In the genomic region with DNA sequence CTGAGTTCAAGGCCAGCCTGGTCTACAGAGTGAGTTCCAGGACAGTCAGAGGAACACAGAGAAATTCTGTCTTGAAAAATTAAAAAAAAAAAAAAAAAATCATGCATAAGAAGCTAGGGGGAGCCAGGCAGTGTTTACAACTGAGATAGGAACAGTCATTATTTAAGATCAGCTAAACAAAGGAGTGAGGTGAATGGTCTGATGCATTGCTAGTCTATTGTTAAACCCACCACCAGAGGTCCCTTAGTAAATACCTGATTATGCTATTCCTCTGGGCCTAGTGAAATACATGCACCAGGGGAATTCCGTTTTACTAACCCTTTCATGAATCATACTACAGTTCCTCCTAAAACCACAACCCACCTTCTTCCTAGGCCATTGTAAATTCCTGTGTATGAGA, we compare ENCODE assay signal across 2 mouse cellular contexts.
TF ChIP-seq lines count a peak whose summit lies in the region.

No protein-coding gene starts in this region.

TF ChIP-seq in MEL, 35 proteins besides CTCF, POLR2A, EP300 and RAD21 (continued from another document):
- TF ChIP-seq SMC3 (IDR thresholded peaks at IDR 0.05; ENCODE audit: low read depth, low read length) (peak; percentile 52), ZKSCAN1 (IDR thresholded peaks at IDR 0.05; ENCODE audit: low read depth, low read length) (no peak), UBTF (IDR thresholded peaks at IDR 0.05; ENCODE audit: borderline replicate concordance, insufficient read depth, low read depth, low read length) (no peak), MXI1 (IDR thresholded peaks at IDR 0.05; ENCODE audit: low read depth, low read length) (no peak), CHD1 (IDR thresholded peaks at IDR 0.05; ENCODE audit: low read depth, low read length) (no peak), HCFC1 (IDR thresholded peaks at IDR 0.05; ENCODE audit: low read depth, low read length) (no peak), TBP (IDR thresholded peaks at IDR 0.05; ENCODE audit: low read depth, low read length) (no peak), ZC3H11A (IDR thresholded peaks at IDR 0.05; ENCODE audit: low read depth, low read length) (peak; percentile 23; the same call in 1 of the 2 replicates), SIN3A (IDR thresholded peaks at IDR 0.05; ENCODE audit: low read length) (no peak; the same call in 1 of the 2 replicates), TAL1 (IDR thresholded peaks at IDR 0.05; ENCODE audit: low read length) (no peak), BHLHE40 (IDR thresholded peaks at IDR 0.05; ENCODE audit: borderline replicate concordance, low read depth, low read length) (no peak), KAT2A (conservative IDR thresholded peaks at IDR 0.05; ENCODE audit: low read depth, low read length) (no peak), USF2 (IDR thresholded peaks at IDR 0.05; ENCODE audit: borderline replicate concordance in 1 of 2, insufficient read depth in 1 of 2, low read depth in 1 of 2, low read length in 2 of 2) (no peak), E2F4 (IDR thresholded peaks at IDR 0.05; ENCODE audit: borderline replicate concordance, low read depth, low read length) (no peak), JUND (IDR thresholded peaks at IDR 0.05; ENCODE audit: low read depth, low read length) (no peak), CHD2 (IDR thresholded peaks at IDR 0.05; ENCODE audit: low read length) (no peak)

TF ChIP-seq in myocyte, 11 proteins besides CTCF, POLR2A, EP300 and RAD21 (continued from another document):
- TF ChIP-seq MYOG (IDR thresholded peaks at IDR 0.05; ENCODE audit: control insufficient read depth in 1 of 3, insufficient read depth in 1 of 3, insufficient read length in 2 of 3, low read depth in 2 of 3) (no peak), E2F4 (IDR thresholded peaks at IDR 0.05; ENCODE audit: insufficient read depth) (no peak), TCF12 (IDR thresholded peaks at IDR 0.05; ENCODE audit: insufficient read depth, poor library complexity, severe bottlenecking) (no peak), CEBPB (IDR thresholded peaks at IDR 0.05; ENCODE audit: insufficient read depth, poor library complexity, severe bottlenecking) (no peak)
